Mouse (Mus musculus): ENCODE measurements around the gene Pbx1.

- TF ChIP-seq CTCF (IDR thresholded peaks at IDR 0.05; ENCODE audit: low read depth) (no peak), EP300 (optimal IDR thresholded peaks at IDR 0.05) (no peak)
Measured at GRCm38 (mm10) chr1:168418903-168419302, 13.2 kb downstream of the Pbx1 start.
